Mouse (Mus musculus): ENCODE measurements around the gene 1810009A15Rik.

- TF ChIP-seq CTCF (conservative IDR thresholded peaks at IDR 0.05 in 1 of 2, IDR thresholded peaks at IDR 0.05 in 1 of 2; ENCODE audit: low read depth in 2 of 2, low read length in 2 of 2): no peak
- TF ChIP-seq MXI1 (IDR thresholded peaks at IDR 0.05; ENCODE audit: low read depth, low read length): no peak
Measured at GRCm38 (mm10) chr19:8926766-8927165, 38.1 kb downstream of the 1810009A15Rik start.

All from CH12.LX (cell line).